Mouse (Mus musculus) adrenal gland, postnatal 36 days (tissue): ENCODE measurements around the gene 2900026A02Rik. TPM values are rescaled to one million over a fixed set of nuclear protein-coding genes. Genes with fewer than 3 reads are reported as not detected.

Experiments
- DNase-seq, 2 experiments: peaks; one replicate each; pipeline ENCODE4 v3.0.0; 2021; ENCODE audit warnings: mixed read lengths in 1 of 2
- total RNA-seq, 2 experiments: library from RNA; stranded (reverse); gene quantifications; 2 replicates each; pipeline ENCODE4 v1.2.3; 2021

Gene 2900026A02Rik
- total RNA-seq, 2 experiments from 2014 or later = 13.2 to 18.5 TPM

- no peak for DNase-seq
These were observed 123.5 kb downstream of the 2900026A02Rik start for GRCm38 (mm10) chr5:113097551-113097950.

- DNase-seq = no peak
These were observed 125.6 kb downstream of the 2900026A02Rik start for GRCm38 (mm10) chr5:113095456-113095855.

DNA sequence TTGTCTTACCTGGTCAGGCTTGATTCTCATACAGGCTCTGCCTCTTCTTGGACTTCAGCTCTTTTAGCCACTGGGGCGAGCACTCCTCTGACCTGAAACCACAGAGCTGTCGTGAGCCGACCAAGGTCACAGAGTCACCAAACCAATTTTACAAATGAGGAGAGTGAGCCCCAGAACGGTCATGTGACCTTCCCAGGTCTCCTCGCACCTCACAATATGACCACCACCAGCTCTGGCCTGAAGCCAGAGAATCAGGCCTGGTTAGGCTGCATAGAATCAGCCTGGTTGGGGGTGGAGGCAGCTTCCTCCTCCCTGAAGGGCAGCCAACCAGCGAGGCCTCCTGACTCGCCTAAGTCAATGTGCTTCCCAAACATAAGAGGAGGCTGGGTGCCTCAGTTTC is 128.6 kb downstream of the 2900026A02Rik start:
- no peak for DNase-seq

DNA sequence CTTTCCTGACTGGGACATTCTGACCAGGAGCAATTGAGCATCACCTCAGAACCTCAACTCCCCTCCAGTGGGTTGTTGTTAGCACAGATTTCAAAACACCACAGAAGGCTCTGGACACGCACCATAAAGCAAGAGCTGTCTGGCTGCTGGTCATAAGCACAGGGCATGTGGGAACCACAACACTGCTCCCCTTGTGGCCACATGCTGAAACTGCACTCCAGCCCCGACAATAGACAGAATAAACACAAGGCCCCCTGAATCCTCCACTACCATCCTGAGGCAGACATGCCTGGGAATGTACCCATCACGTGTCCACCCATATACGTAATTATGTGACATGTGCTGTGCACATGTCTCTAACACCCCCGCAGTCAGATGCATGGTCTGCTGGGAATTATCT is 129.9 kb downstream of the 2900026A02Rik start:
- peak in 1 of 2 experiments; percentile 50 for DNase-seq

DNA sequence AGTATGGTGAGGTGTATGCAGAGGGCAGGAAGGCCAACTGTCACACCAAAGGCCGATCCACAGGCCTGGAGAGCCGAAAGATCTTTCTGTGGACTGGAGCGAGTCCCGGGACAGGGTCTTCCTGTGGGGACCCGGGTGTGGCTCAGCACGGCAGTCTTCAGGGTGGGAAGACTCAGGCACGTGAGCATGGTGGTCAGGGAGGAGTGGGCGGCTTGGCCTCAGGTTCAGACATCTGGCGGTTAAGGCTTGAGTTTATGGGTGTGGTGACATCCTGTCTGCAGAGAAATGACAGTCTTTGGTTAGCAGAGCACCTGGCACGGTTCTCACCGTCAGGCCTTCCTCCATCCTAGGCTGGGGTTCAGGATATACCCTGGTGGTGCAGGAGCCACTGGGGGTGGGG is 130.3 kb downstream of the 2900026A02Rik start:
- no peak for DNase-seq

GRCm38 (mm10) chr5:113090077-113090690 is 130.9 kb downstream of the 2900026A02Rik start:
- no peak for DNase-seq

- DNase-seq = no peak
These were observed 133.6 kb downstream of the 2900026A02Rik start for GRCm38 (mm10) chr5:113087465-113087864.

DNA sequence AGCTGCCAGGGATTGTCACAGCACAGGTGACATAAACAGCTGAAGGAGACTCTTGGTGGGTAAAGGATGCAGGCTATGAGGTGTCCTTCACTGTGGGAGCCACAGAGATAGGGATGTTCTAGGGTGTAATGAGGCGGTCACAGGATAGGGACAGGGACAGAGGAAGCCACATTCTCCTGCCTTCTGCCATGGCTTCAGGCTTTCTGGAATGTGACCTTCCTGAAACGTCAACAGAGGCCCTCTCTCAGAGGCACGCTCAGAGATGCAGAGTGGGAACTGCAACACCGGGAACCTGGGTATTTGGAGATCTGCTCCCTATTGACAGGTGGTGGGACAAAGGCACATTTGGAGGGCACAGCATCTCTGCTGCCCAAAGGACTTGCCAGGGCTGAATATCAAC is 134.0 kb downstream of the 2900026A02Rik start:
- DNase-seq = no peak

DNA sequence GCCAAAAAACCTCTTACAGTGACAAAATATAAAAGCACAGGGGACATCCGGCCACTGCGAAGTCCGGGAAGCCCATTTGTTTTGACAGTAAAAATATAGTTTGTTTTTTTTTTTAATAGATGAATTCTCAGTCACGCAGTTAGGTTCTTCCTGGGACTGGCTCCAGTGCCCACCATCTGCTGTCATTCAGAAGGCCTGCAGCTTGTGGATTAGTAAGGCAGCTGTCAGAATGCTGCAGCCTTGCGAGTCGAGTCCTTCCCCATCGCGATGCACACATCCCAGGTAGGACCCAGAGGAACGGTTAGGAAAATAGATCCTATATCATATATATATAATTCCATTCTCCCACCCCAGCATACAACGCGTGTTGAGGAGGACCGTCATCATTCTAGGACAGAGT is 134.6 kb downstream of the 2900026A02Rik start:
- no peak for DNase-seq

- DNase-seq = no peak
These were observed 135.1 kb downstream of the 2900026A02Rik start for GRCm38 (mm10) chr5:113085931-113086330.

DNA sequence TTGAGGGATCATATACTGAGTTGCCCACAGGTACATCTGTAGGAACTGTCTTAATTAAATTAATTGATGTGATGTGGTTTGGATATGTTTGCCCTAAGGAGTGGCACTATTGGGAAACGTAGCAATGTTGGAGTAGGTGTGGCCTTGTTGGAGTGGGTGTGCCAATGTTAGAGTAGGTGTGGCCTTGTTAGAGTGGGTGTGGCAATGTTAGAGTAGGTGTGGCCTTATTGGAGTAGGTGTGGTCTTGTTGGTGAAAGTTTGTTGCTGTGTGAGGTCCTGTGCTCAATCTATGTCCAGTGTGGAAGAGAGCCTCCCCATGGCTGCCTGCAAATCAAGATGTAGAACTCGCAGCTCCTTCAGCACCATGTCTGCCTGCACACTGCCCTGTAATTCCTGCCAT is 136.7 kb downstream of the 2900026A02Rik start:
- no peak for DNase-seq

DNA sequence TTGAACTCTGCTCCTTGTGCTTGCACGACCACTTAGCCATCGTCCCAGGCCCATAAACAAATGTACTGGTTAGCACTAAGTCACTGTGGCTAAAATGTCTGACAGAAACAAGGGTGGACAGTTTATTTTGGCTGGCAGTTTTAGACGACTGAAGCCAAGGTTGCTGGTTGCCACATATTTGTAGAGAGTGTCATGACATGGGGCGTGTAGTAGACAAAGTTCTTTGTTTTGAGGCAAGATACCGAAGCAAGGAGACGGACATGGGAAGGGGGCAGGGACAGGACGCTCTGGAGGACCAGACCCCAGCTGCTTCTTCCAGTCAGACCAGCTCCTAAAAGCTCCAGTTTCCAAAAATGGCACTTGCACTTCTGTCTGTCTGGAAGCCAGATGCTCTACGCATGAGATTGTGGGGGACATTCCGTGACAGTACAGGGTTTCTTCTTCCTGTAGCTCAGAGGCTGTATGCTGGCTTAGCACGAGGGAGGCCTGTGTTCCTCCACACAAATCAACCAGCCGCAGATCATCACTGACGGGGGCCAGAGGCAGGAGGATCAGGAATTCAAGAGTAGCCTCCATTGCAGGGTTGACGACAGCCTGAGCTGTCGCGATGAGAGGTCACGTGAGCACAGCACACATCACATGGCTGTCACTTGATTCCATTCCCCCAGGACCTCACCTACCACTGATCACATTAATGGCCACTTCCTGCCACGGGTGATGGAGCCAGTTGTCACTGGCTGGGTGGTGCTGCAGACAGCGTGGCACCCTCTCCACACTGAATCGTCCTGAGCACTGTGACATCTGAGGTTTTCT is 138.5 kb downstream of the 2900026A02Rik start:
- no peak for DNase-seq

DNA sequence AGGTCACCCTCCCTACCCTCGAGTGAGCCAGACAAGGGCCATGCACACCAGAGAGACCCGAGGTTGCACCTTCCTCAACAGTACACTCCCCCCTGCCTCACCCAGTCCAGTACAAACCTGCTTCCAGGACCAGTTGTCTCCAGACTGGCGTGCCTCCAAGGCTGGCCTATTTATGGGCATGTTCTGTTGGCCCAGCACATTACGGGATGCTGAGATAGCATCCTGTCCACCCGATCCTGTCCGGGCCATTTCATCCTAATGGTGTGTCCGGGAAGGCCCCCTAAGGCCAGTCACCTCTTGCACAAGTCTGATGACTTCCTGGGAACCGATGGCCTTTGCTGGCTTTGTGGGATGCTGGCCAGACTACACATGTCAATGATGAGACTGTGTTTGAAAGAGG is 139.6 kb downstream of the 2900026A02Rik start, which contains the start of gene Crybb3:
Gene Crybb3, minus strand, starts transcription at position 146 of the 400 bp plus-strand sequence.
- DNase-seq = peak; percentile 25 to 41

DNA sequence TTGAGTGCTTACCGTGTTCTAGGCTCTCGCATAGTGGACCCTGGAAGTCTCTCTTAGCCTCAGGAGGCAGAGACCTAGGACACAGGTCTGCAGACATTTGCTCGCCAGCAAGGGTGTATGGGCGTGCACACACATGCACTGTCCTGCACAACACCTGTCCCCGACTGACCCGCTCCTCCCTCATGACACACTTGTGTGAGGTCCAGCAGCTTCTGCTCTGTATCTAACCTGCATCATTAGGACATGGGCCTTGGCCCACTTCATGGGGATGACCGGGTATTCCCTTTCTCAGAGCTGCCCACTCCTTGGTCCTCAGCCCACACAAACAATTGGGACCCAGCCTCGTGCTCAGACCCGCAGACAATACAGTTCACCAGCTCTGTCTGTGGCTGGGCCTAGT is 140.0 kb downstream of the 2900026A02Rik start:
- no peak for DNase-seq

DNA sequence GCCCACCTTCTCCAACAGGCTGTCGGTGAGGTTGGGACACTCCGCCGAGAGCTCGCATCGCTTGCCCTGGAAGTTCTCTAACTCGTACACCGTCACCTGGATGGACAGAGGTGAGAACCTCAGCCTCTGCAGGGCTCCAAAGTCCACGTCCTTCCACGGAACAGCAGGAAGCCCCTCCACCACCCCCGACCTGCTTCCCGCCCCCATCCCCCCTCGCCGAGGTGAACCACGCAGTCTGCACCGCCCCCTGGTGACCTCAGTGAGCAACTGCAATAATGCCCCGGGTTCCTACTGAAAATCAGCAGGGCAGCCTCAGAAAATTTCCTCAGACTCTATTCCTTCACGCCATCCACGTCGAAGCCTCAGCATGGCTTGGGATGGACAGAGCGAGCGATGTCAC is 141.3 kb downstream of the 2900026A02Rik start:
- peak; percentile 22 to 45 for DNase-seq

DNA sequence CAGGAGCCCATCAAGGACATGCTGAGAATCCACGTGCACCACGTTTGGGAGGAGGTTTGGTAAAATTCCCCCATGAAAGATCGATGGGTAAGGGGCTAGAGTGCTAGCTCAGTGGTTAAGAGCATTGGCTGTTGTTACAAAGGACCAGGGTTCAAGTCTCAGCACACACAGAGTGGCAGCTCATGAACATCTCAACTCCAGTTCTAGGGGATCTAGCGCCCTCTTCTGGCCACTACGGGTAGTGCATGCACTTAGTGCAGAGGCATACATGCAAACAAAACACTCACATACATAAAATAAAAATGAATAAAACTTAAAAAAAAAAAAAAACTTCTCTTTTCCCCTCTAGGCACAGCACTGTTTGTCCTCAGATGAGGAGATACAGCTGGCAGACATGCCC is 142.3 kb downstream of the 2900026A02Rik start:
- DNase-seq = no peak

DNA sequence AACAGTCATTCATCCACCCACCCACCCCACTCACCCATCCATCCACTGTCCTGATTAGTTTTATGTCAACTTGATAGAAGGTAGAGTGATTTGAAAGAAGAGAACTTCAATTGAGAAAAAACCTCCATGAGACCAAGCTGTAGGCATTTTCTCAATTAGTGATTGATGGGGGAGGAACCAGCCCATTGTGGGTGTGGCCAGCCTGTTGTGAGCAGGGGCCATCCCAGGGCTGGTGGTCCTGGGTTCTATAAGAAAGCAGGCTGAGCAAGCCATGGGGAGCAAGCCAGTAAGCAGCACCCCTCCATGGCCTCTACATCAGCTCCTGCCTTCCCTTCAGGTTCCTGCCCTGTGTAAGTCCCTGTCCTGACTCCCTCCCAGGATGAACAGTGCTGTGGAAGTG is 151.0 kb downstream of the 2900026A02Rik start, which contains the start of gene Crybb2:
Gene Crybb2, minus strand, starts transcription at position 101 of the 400 bp plus-strand sequence.
- DNase-seq = no peak

- peak; percentile 83 to 84 for DNase-seq
These were observed 166.7 kb downstream of the 2900026A02Rik start for GRCm38 (mm10) chr5:113054308-113054707.

DNA sequence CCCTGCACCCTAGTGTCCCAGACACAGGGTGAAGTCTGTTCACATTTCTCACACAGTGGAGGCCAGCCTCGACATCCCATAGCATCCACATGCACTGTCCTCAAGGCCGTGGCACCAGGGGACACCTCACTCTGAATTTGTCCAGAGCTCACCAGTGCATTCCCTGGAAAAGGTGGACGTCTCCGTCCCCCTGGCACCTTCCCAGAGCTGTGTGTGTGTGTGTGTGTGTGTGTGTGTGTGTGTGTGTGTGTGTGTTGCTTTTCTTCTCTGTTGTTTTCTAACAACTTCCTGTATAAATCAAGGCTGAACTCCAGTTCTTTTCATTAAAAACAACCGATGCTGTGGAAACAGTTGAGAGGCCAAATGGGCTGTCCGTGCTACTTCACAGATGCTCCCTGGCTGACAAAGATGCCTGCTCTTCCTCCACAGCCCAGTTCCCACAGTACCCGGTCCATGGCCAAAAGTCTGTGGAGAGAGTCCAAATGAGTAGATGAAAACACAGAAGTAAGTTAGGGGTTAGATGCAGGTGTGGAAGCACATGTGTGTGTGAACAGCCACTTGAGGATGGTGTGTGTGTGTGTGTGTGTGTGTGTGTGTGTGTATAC is 170.4 kb downstream of the 2900026A02Rik start:
- no peak for DNase-seq

DNA sequence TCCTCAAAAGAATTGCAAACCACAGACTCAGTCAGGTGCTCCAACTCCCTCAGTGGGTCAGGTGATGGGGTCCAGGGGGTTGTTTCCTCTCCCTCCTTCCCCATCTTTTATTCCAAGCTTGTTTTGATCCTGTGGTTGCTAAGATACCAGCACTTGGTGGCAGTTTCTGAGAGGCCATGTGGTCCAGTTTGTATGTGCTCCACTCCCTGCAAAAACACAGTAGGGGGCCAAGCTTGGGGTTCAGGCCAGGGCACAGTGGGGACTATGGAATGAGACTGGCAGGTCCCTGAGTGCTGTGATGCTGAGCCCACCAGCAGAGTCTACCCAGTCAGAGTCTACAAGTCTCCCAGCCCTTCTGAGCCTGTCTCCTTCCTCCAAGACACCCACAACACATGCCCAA is 171.2 kb downstream of the 2900026A02Rik start:
- DNase-seq = no peak

DNA sequence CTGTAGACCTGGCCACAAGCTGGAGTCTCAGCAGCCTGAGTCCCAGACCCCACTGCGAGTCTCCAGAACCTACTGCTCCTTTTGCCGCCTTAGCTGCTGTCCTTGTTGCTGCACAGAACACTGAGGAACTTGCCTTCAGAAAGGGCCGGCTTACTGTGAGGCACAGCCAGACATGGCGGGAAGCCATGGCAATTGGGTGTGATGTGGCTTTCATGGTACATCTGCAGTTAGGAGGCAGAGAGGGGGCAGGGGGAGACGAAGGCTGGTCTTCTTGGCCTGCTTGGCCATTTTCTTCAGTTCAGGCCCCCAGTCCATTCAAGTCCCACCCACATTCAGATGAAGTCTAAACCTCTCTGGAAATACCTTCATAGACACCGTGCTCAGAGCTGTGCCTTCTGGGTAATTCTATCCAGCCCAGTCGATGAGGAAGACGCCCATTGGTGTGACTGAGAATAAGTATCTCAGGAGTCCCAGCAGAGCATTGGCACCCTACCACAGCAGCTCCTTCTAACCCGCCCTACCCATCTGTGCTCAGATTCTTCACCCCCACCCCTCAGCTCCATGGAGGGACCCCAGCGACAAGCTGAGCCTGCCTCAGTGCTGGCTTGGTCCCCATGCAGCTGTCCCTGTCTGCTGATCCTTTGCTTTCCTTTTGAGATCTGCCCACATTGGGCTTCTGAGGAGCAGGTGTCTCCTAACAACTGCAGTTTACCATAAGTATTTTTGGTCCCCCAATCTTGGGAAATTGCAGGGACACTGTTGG is 175.3 kb downstream of the 2900026A02Rik start:
- no peak for DNase-seq

DNA sequence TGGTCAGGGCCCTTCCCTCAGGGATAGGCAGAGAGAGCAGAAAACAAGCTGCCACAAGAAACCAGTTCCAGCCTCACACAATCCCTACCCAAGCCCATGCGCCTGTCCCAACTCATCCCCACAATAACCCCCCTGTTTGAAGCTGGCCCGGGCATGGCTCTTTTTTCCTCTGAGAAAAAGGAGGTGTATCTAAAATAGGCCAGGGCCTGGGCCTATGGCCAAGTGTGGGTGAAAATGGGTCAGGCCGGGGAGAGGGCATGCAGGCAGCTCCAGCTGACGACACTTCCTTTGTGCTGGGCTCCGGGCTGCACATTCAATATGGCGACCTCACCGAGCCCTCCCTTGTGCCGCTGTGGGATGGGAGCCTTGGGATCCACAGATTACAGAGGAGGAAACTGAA is 177.5 kb downstream of the 2900026A02Rik start:
- DNase-seq = peak; percentile 66 to 70
